Mouse (Mus musculus): ENCODE results near the gene Ralgps2.

DNA sequence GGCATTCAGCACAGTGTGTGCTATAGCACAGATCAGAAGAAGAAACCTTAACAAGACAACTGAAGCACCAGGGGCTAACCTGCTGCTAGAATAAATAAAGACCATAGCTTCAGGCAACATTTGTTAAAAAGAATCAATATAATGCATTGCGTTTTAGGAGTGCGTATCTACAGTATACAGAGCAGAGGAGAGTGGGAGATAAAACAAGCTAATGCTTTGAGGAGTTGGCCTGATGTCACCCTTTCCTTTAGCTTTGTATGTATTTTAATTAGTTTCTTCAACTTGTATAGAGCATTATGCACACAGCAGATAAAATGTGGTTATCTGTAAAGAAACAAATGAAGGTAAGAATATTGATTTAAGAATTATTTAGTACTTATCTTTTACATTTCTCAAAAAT, 82.8 kb downstream of the Ralgps2 start:
- no peak for TF ChIP-seq CTCF (IDR thresholded peaks at IDR 0.05; ENCODE audit: borderline replicate concordance, insufficient read depth, low read depth, low read length)
- no peak for TF ChIP-seq POLR2A (IDR thresholded peaks at IDR 0.05; ENCODE audit: borderline replicate concordance, insufficient read depth, low read length)
